Mouse (Mus musculus) monocyte, adult 2 months (primary cell): ENCODE data around the gene Gm38394.
"Not testable (repeated sequence)": the region's sequence is repeated elsewhere in the genome, so short reads cannot be mapped to it uniquely, and the experiment has no call there.

Experiments used
- DNase-seq, 2 experiments: peaks; one replicate each; pipeline ENCODE4 v3.0.0; 2022; ENCODE audit warnings: low spot score in 2 of 2, low read depth in 1 of 2

Gene Gm38394

GRCm38 (mm10) chr1:133661203-133661933 lies at the start of gene Gm38394:
Gene Gm38394, minus strand, starts transcription at chr1:133661318.
- DNase-seq: peak; percentile 84

- DNase-seq: no peak
These were observed 49.8 kb upstream of the Gm38394 start for GRCm38 (mm10) chr1:133710895-133711294.

- no peak for DNase-seq
These were observed 48.2 kb upstream of the Gm38394 start for GRCm38 (mm10) chr1:133709292-133709691.

GRCm38 (mm10) chr1:133701824-133702223 lies 40.7 kb upstream of the Gm38394 start:
- not testable (repeated sequence) for DNase-seq

GRCm38 (mm10) chr1:133697935-133698620 lies 37.0 kb upstream of the Gm38394 start:
- DNase-seq: no peak

- no peak for DNase-seq
These were observed 34.8 kb upstream of the Gm38394 start for GRCm38 (mm10) chr1:133695901-133696300.

- DNase-seq: no peak
These were observed 33.8 kb upstream of the Gm38394 start for GRCm38 (mm10) chr1:133694876-133695275.

- no peak for DNase-seq
These were observed 33.2 kb upstream of the Gm38394 start for GRCm38 (mm10) chr1:133694301-133694700.

- no peak for DNase-seq
These were observed 32.5 kb upstream of the Gm38394 start for GRCm38 (mm10) chr1:133693536-133694114.

GRCm38 (mm10) chr1:133692195-133692594 lies 31.1 kb upstream of the Gm38394 start:
- DNase-seq: no peak

GRCm38 (mm10) chr1:133691046-133691445 lies 29.9 kb upstream of the Gm38394 start:
- DNase-seq: no peak

- no peak for DNase-seq
These were observed 28.8 kb upstream of the Gm38394 start, which contains the start of gene Lax1 for GRCm38 (mm10) chr1:133689897-133690296. Gene Lax1, minus strand, starts transcription at chr1:133690108.

GRCm38 (mm10) chr1:133688301-133688700 lies 27.2 kb upstream of the Gm38394 start:
- no peak for DNase-seq

- no peak for DNase-seq
These were observed 24.8 kb upstream of the Gm38394 start for GRCm38 (mm10) chr1:133685749-133686519.

GRCm38 (mm10) chr1:133671801-133672200 lies 10.7 kb upstream of the Gm38394 start:
- no peak for DNase-seq

GRCm38 (mm10) chr1:133671266-133671665 lies 10.1 kb upstream of the Gm38394 start:
- DNase-seq: no peak

GRCm38 (mm10) chr1:133670776-133671175 lies 9.7 kb upstream of the Gm38394 start:
- DNase-seq: no peak

- no peak for DNase-seq
These were observed 9.1 kb upstream of the Gm38394 start for GRCm38 (mm10) chr1:133670190-133670589.

- DNase-seq: no peak
These were observed 7.5 kb upstream of the Gm38394 start for GRCm38 (mm10) chr1:133668618-133669017.

- DNase-seq: no peak
These were observed 6.6 kb upstream of the Gm38394 start for GRCm38 (mm10) chr1:133667721-133668120.

- not testable (repeated sequence) for DNase-seq
These were observed 4.6 kb upstream of the Gm38394 start for GRCm38 (mm10) chr1:133665713-133666112.
